ENCODE assay signal across 8 mouse cellular contexts in the genomic region with DNA sequence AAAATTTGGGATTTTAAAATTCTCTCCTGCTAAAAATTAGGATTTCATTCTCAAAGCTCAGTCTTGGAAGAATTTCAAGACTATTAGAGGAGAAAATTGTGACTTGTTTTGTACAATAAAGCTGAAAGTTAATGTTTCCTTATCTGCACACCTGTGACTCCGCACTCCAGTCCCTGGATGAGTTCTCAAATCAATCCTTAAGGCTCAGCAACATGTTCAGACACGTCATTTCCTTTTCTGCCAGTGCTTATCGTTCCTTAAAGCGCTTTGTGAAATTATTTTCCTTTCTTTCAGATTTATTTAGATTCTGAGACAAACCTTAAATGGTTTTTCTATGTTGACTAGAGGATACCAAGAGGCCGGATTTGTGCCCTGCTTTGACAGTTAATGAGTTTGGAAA. TPM values are rescaled to one million over a fixed set of nuclear protein-coding genes. Genes with fewer than 3 reads are reported as not detected.
DNase-seq lines count a peak whose midpoint lies in the region; ATAC-seq lines count a peak whose summit lies in the region.

No protein-coding gene starts in this region.

- DNase-seq in lung, postnatal 14 days = no peak
- DNase-seq in forebrain, embryonic 11.5 days (ENCODE audit: low spot score) = no peak
- DNase-seq in embryo, embryonic 10.5 days (ENCODE audit: low spot score) = no peak
- DNase-seq in gastrocnemius, postnatal 14 days = no peak
- DNase-seq in spleen, postnatal 4 days (ENCODE audit: low spot score in 2 of 2) = no peak

- WGBS in lung, embryonic 15.5 days = 21% methylated on average over 5 of the region's 5 CpGs
- WGBS in forebrain, embryonic 11.5 days = 40% methylated on average over 5 of the region's 5 CpGs
- 38% methylated on average over 5 of the region's 5 CpGs for WGBS in limb, embryonic 12.5 days
- 37% methylated on average over 5 of the region's 5 CpGs for WGBS in neural tube, embryonic 15.5 days

- peak overlapping the region; percentile 92 for H3K4me2 ChIP-seq in lung, embryonic 15.5 days
- H3K4me2 ChIP-seq in forebrain, embryonic 11.5 days (ENCODE audit: low read depth, low read length, severe bottlenecking) = peak overlapping the region; percentile 97
- peak overlapping the region; percentile 91 for H3K4me2 ChIP-seq in limb, embryonic 12.5 days
- H3K4me2 ChIP-seq in neural tube, embryonic 15.5 days = peak overlapping the region; percentile 96

- peak overlapping the region; percentile 39 for H3K9ac ChIP-seq in lung, embryonic 15.5 days
- peak overlapping the region; percentile 75 for H3K9ac ChIP-seq in forebrain, embryonic 11.5 days (ENCODE audit: low read length)
- H3K9ac ChIP-seq in limb, embryonic 12.5 days (replicated peaks) = no peak overlapping the region; the same call in 1 of the 2 replicates
- peak overlapping the region; percentile 37 for H3K9ac ChIP-seq in neural tube, embryonic 15.5 days (replicated peaks)

- no peaks in the 10 kb centered on the region for H3K9me3 ChIP-seq in lung, embryonic 15.5 days
- H3K9me3 ChIP-seq in forebrain, embryonic 11.5 days (ENCODE audit: control insufficient read depth, low read length) = no peaks in the 10 kb centered on the region
- no peaks in the 10 kb centered on the region for H3K9me3 ChIP-seq in limb, embryonic 12.5 days
- no peaks in the 10 kb centered on the region for H3K9me3 ChIP-seq in neural tube, embryonic 15.5 days (replicated peaks)

- peak overlapping the region; percentile 46; the same call in 1 of the 2 replicates for H3K27ac ChIP-seq in lung, embryonic 15.5 days
- H3K27ac ChIP-seq in forebrain, embryonic 11.5 days (ENCODE audit: low read depth, low read length) = no peak overlapping the region
- peak overlapping the region; percentile 12; the same call in 1 of the 2 replicates for H3K27ac ChIP-seq in limb, embryonic 12.5 days
- H3K27ac ChIP-seq in neural tube, embryonic 15.5 days (replicated peaks) = no peak overlapping the region

- peaks cover 32% of the 10 kb centered on the region for H3K4me1 ChIP-seq in lung, embryonic 15.5 days
- peaks cover 10% of the 10 kb centered on the region for H3K4me1 ChIP-seq in forebrain, embryonic 11.5 days (replicated peaks; ENCODE audit: control insufficient read depth, insufficient read depth, low read length)
- peaks cover 30% of the 10 kb centered on the region for H3K4me1 ChIP-seq in limb, embryonic 12.5 days (replicated peaks)
- H3K4me1 ChIP-seq in neural tube, embryonic 15.5 days = peaks cover 36% of the 10 kb centered on the region

- no peaks in the 10 kb centered on the region for H3K27me3 ChIP-seq in lung, embryonic 15.5 days
- H3K27me3 ChIP-seq in forebrain, embryonic 11.5 days (ENCODE audit: control insufficient read depth, insufficient read depth, low read length) = no peaks in the 10 kb centered on the region
- H3K27me3 ChIP-seq in limb, embryonic 12.5 days = no peaks in the 10 kb centered on the region
- no peaks in the 10 kb centered on the region for H3K27me3 ChIP-seq in neural tube, embryonic 15.5 days (replicated peaks)

- no peaks in the 10 kb centered on the region for H3K36me3 ChIP-seq in lung, embryonic 15.5 days
- H3K36me3 ChIP-seq in forebrain, embryonic 11.5 days (ENCODE audit: control insufficient read depth, insufficient read depth, low read length) = no peaks in the 10 kb centered on the region
- H3K36me3 ChIP-seq in limb, embryonic 12.5 days = no peaks in the 10 kb centered on the region
- H3K36me3 ChIP-seq in neural tube, embryonic 15.5 days = no peaks in the 10 kb centered on the region

- H3K4me3 ChIP-seq in lung, embryonic 15.5 days = peak overlapping the region; percentile 89
- H3K4me3 ChIP-seq in forebrain, embryonic 11.5 days (ENCODE audit: low read depth, low read length) = peak overlapping the region; percentile 75
- peak overlapping the region; percentile 81 for H3K4me3 ChIP-seq in limb, embryonic 12.5 days (replicated peaks)
- H3K4me3 ChIP-seq in neural tube, embryonic 15.5 days (replicated peaks) = peak overlapping the region; percentile 86

- ATAC-seq in lung, embryonic 15.5 days (ENCODE audit: borderline replicate concordance, extremely low read depth, low FRiP score, low TSS enrichment) = no peak
- ATAC-seq in forebrain, embryonic 11.5 days (replicated peaks; ENCODE audit: low FRiP score) = no peak
- ATAC-seq in limb, embryonic 12.5 days (ENCODE audit: insufficient number of reproducible peaks, insufficient read depth, low FRiP score, low TSS enrichment, low read depth) = no peak
- ATAC-seq in neural tube, embryonic 15.5 days (ENCODE audit: low FRiP score) = no peak

- intact Hi-C loops in gastrocnemius, postnatal 14 days (cut with DNase I; ENCODE audit: low total_unique reads) = no loop called here

RNA-seq across cellular contexts. Expression of a gene that starts 0.5 kb away (rescaled TPM):
- 2.5 TPM in 2 replicates for polyA plus RNA-seq in lung, embryonic 15.5 days (2015; fragmentation: Nextera tagmentation; extraction: Ambion mirVana)
- polyA plus RNA-seq in forebrain, embryonic 11.5 days (2014; fragmentation: Nextera tagmentation; extraction: Ambion mirVana) = 3.7 and 3.8 TPM in 2 replicates
- 2.8 and 3.2 TPM in 2 replicates for polyA plus RNA-seq in limb, embryonic 12.5 days (2016; fragmentation: Nextera tagmentation; extraction: Ambion mirVana)
- polyA plus RNA-seq in neural tube, embryonic 15.5 days (2015; fragmentation: Nextera tagmentation; extraction: Ambion mirVana) = 2.4 and 2.5 TPM in 2 replicates
- 1 to 10 TPM; 3.7 to 3.8 TPM for total RNA-seq in gastrocnemius, postnatal 14 days (2021)

RNA-seq across cellular contexts. Expression of a gene that starts 9.9 kb away (rescaled TPM):
- polyA plus RNA-seq in lung, embryonic 15.5 days (2015; fragmentation: Nextera tagmentation; extraction: Ambion mirVana) = 12.9 and 13.8 TPM in 2 replicates
- polyA plus RNA-seq in forebrain, embryonic 11.5 days (2014; fragmentation: Nextera tagmentation; extraction: Ambion mirVana) = 8.0 and 8.2 TPM in 2 replicates
- polyA plus RNA-seq in limb, embryonic 12.5 days (2016; fragmentation: Nextera tagmentation; extraction: Ambion mirVana) = 35.2 and 38.2 TPM in 2 replicates
- polyA plus RNA-seq in neural tube, embryonic 15.5 days (2015; fragmentation: Nextera tagmentation; extraction: Ambion mirVana) = 9.7 and 9.9 TPM in 2 replicates
- 1 to 10 TPM; 8.8 to 9.2 TPM for total RNA-seq in gastrocnemius, postnatal 14 days (2021)

Comparison
In these comparisons a context has a peak if more than half of its experiments do, and no peak if none do; other contexts are left out.
1. H3K27ac ChIP-seq: peak in lung, embryonic 15.5 days (single experiment) and limb, embryonic 12.5 days (single experiment); none in forebrain, embryonic 11.5 days (single experiment) and neural tube, embryonic 15.5 days (single experiment).
2. Peak in every context shown above with its lines, with median percentiles within 50 percentile points of each other: H3K4me2 ChIP-seq and H3K4me3 ChIP-seq.